Mouse (Mus musculus) heart, adult 18-20 months (tissue): ENCODE results near the gene Ankrd1. TPM values are rescaled to one million over a fixed set of nuclear protein-coding genes. Genes with fewer than 3 reads are reported as not detected.

Experiments
- DNase-seq, 2 experiments: peaks; one replicate each; pipeline ENCODE4 v3.0.0; 2021 to 2022; ENCODE audit warnings: mixed read lengths in 1 of 2
- long read RNA-seq, 2 experiments: library from polyadenylated mRNA; stranded (forward); transcript quantifications; one replicate each; pipeline ENCODE4 v2.0.0; 2021
- total RNA-seq, 2 experiments: library from RNA; stranded (reverse); gene quantifications; 2 replicates each; pipeline ENCODE4 v1.2.3; 2021

Gene Ankrd1
- total RNA-seq = 100 to 1,000 TPM; 603 to 858 TPM
- long read RNA-seq, experiment 1, transcript Ankrd1-205 (9 exons, 2,020 nt) = major isoform, 454 of 739 reads
- long read RNA-seq, experiment 1, partial matches to known transcripts = 46 of 739 reads
- long read RNA-seq, experiment 1, other reads (novel, unspliced or antisense) = 239 of 739 reads
- long read RNA-seq, experiment 2, transcript Ankrd1-205 (9 exons, 2,020 nt) = major isoform, 118 of 246 reads
- long read RNA-seq, experiment 2, partial matches to known transcripts = 13 of 246 reads
- long read RNA-seq, experiment 2, other reads (novel, unspliced or antisense) = 114 of 246 reads

DNA sequence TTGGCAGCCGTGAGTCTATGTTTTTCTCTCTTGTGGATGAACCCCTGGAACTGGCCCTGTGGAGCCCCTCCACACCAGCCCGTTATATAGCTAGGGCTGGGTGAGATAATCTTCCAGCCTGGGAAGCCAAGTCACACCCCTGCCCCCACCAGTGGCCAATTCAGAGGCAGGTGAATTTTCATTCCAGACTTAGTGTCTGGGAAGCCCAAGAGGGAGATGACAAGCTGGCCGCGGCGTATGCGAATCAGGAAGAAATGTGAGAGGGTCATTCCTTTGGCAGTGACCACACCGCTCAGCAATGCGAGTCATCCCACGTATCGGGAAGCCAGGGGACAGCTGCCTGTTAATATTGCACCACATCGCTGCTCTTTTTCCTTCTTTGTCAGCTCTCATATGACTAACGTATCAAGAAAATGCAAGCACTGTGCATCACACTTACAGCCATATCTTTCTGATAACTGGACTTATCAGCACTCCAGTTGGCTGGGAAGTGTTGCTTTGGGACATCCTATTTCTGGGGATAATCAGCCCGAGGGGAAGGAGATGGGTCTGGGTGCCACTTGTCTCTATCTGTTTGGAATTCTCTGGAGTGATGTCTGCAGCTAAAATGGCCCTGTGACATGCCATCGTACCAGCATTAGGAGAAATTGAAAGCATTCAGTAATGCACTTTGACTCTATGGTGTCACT is at the start of gene Ankrd1:
Ankrd1 (minus strand) TSS at position 317 of the 689 bp plus-strand sequence.
- peak; percentile 49 to 70 for DNase-seq

DNA sequence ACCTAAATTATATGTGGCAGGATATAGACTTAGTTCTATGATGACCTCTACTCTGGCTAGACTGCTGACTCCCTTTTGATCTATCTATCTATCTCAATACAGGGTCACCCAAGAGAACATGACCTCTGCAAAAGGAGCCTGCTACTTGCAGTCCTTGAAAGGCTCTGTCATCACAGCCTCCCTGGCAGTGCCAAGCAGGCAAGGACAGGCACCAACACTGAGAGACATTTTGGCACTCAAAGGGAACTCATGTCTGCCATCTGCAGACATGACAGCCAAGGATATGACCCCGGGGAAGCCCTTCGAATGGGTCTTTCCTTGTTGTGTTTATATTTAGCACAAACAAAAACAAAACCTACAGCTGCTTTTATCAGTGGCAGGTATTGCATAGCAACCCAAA is 49.2 kb upstream of the Ankrd1 start:
- DNase-seq = peak; percentile 61 to 77

DNA sequence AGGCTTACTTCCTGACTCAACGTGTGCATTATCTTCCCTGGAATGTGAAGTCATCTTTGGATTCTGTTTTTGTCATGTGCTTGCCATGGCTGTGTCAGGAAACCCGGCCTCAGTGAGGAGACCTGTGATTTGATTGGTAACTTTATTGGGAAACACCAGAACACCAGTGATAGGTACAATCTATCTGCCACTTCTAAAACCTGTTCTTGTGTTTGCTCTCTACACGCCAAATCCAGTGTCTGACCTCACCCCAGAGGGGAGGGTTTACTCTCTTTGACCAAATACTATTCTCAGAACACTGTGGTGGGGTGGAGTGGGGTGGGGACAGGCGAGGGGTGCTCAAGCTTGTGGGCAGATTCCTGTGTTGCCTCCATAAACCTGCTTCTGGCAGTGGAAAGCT is 48.2 kb upstream of the Ankrd1 start:
- peak; percentile 58 to 71 for DNase-seq

DNA sequence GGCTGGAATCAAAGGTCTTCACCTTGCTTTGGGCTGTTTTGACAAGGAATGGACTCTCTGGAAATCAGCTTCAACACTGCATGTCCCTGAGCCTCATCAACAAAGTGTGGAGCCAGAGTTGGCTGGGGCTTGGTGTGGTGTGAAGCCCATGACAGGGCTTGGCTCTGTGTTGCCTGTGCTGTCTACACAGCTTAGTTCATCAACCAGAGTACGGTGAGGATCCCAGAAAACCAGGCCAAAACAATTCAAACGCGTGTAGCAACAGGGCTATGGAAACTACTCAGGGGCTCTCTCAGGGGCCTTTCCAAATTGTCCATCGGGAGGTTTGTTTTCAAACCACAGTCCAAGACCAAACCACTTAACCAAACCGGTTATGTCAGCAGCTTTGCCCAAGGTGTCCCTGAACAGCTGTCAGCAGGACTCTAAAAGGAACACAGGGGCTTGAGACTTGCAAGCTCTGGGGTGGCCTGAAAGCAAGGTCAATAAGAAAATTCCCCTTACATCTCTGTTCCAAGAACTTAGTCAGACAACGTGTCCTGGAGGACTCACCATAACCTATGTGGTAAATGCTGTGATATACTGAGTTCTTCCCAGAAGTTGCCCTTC is 47.5 kb upstream of the Ankrd1 start:
- peak; percentile 65 to 73 for DNase-seq

DNA sequence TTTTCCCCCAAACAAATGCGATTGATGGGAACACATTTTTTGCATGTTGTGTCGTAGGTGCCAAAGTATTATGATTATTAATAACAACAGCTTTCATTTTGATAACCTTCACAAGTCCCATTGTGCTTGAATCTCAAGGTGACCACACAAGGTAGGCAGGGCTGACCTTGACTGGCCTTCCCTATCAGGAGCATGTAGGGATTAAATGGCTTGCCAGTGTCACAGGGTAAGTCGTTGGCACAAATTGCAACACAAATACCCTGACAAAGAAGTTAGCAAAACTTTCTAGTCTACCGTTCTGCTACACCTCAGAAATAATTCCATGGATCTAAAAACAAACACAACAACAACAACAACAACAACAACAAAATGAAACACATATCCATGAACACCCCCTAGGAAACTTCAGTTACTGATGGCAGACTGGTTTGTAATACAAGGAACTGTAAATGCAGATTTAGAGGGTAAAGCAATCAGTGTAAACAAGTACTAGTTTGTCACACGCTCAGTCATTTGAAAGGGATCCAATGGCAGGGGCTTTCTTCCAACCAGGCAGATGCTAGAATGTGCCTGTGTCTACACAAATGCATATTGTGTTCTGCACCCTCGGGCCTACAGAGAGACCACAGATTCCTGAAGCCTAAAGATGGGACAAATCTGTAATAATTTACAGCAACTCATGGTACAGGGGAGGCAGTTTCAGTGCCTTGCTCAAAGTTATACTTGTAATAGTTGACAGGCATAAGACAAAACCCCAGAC is 46.7 kb upstream of the Ankrd1 start:
- DNase-seq = peak; percentile 47 to 48

DNA sequence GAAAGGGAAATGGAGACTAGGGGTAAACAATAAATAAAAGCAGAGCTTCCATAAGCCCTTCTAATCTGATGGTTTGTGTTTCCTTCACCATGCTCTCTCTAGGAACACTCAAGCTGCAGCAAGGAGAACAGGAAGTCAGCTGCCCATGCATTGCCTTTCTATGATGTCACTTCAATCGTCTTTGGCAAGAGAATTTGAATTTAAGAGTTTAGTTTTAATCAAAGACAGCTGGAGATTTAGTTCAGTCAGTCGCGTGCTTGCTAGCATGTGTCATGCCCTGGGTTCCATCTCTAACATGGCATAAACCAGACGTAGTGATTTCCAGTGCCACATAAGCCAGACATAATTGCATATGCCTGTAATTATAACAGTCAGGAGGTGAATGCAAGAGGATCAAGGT is 45.5 kb upstream of the Ankrd1 start:
- no peak for DNase-seq

DNA sequence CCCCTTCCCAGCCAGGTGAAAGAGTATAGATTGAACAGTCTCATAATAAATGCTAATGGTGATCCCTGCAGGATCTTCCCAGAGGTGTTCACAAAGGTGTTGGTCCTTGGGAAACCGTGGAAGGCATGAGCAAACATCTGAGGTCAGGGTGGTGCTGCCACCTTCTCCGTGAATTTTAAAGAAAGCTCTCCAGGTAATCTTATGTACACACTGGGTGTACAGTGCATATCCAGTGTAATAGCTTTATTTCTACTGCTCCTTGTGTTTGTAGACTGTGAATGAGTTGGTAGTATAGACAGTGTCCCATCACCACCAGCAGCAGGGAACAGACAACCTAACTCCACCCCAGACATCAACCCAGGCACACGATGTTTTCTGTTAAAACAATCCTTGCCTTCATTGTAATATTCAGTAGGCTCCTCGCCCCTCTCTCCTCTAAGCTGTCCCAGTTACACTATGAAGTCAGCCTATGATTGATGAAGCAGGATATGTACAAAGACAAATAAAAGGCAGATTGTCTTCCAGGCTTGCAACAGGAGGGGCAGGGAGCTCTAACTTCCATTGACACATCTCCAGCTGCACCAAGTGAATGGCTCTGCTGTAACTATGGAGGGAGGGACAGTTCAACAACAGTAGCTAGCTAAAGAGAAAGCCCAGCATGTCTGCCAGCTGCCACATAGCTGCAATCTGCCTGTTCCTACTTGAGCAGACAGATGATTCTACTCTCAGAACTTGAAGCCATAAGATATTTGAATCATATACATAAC is 30.5 kb upstream of the Ankrd1 start:
- no peak for DNase-seq

DNA sequence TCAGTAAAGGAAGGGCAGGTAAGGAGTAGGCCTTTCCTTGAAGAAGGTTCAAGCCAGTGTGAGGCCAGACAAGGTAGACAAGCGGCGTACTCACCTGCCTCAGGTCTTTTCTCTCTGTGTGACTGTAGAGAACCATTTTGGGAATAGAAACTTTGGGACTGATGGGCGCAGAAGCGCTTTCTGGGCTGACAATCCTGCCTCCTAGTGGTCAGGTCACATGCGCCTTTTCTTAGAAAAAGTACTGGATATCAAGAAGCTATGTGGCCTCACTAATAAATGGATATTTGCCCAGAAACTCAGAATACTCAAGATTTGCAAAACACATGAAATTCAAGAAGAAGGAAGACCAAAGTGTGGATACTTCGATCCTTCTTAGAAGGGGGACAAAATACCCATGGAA is 28.7 kb upstream of the Ankrd1 start:
- no peak for DNase-seq

DNA sequence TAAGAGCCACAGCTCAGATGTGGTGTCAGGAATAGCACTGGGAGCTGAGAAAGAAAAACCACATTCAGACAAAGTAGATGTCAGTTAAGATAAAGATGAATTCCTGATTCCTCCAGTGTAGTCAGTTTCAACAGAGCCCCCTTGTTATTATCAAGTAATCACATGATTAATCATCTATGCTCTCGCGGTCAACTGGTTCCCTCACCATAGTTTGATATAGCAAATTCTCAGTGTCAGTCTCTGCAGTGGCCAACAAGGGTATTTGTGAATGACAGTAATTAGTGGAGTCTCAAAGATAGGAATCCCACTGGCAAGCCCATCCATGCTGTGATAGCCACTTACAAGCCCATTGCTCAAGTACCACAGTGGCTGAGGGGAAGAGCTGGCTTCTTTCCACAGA is 23.7 kb upstream of the Ankrd1 start:
- no peak for DNase-seq

DNA sequence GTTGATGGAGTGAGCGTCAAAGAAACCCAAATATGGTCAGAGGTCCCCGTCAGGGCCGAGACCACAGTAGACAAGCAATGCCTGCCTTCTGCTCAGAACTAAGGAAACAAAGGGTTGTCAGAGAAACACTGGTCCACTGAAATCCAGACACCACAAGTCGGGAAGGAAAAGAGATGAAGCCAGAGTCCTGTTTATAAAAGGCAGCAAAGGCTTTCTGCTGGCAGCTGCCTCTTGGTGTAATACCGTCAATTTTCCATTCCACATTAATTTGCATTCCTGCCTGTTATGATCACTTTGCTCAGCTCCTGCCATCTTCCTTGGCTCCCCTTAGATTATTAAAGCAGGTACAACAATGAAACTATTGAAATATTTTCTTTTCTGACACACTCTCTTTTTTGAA is 13.8 kb upstream of the Ankrd1 start:
- DNase-seq = no peak

DNA sequence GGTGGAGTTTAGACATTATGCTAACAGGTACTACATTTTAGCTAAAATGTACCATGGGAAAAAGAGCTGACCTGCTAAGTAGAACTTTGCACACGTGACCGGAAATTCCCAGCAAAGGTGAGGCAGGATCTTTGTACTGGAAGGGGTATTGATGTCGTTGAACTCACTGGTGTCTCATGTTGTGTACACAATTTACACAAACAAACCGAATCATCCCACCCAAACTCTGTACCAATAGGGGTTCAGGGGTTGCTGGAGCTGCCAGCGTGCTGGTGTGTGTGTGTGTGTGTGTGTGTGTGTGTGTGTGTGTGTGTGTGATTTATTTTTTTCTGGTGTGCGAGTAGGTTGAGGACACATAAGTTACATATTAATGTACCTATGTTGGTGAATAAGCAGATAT is 13.2 kb upstream of the Ankrd1 start:
- DNase-seq = no peak

DNA sequence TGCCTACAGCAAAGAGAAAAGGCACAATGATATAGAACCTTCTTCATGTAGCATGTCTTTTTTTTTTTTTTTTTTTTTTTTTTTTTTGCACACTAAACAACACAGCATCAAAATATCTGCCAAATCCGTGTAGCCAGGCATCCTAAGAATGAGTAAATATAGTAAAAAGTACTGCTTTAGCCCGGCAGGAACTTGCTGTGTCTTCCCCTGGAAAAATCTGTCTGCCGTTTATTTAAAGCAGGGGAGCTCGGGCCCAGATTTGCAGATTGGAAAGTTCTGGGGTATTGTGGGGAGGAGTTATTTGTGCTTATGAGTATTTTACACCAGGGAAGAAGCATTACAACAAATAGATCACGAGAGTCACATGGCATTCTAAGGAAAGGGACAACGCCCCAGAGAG is 12.1 kb upstream of the Ankrd1 start:
- no peak for DNase-seq

DNA sequence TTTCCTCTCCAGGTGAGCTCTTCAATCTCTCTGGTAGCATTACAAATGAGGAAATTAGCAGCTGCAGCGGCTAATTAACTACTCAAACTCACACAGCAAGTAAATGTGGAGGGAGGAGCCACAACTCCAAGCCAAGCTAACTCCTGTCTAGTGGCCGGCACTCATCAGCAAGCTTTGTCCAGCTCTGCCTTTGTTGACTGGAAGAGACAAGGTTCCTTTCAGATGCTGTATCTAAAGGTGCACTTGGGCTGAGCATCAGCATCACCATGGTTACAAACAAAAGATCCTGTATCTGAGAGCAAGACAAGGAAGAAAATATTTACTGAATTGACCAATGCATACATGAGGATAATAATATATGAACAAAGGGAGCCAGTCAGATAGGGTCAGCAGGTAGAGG is 10.3 kb upstream of the Ankrd1 start:
- no peak for DNase-seq

DNA sequence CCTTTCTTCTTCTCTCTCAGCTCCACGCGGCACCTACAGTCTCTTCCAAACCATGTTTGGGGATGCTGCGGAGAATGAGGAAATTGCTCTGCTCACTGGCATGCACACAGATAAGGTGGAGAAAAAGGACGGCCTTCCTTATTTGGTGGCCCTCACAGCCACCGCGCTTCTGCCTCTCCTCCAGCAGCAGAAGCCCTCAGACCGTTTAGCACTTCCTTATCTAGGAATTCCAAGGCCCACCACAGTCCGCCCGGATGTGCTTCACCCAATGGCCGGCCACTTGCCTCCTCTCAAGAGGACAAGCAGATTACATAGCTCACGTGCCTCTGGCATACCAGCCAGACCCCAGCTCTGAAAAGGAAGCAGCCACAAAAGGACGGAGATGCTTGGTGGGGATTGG is 9.7 kb upstream of the Ankrd1 start:
- DNase-seq = no peak

DNA sequence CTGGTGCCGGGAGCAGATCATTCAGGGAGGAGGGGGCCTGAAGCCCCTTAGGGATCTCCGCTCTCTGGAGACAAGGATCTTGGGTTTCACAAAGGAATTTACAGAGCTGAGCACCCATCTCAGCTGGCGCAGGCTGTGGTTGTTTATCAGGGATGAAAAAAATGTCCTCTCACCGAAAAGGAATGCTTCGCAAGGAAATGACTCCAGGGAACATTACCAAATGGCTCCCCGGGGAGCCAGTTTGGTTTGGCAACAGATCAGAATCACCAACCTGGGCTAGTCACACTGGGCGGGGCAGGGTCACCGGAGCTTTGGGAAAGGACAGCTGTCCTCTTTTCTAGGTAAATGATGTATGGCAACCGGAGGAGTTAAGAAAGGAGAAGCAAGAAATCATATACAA is 9.3 kb upstream of the Ankrd1 start:
- peak; percentile 31 to 39 for DNase-seq

DNA sequence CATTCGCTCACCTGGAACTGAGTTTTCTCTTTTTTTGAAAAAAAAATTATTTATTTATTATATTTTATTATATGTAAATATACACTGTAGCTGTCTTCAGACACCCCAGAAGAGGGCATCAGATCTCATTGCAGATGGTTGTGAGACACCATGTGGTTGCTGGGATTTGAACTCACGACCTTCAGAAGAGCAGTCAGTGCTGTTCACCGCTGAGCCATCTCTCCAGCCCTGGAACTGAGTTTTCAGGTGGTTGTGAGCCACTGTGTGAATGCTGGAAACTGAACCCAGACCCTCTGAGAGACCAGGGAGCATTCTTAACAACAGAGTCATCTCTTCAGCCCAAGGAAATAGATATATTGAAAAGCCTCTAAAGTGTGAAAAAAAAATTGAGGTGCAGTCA is 8.5 kb upstream of the Ankrd1 start:
- no peak for DNase-seq

DNA sequence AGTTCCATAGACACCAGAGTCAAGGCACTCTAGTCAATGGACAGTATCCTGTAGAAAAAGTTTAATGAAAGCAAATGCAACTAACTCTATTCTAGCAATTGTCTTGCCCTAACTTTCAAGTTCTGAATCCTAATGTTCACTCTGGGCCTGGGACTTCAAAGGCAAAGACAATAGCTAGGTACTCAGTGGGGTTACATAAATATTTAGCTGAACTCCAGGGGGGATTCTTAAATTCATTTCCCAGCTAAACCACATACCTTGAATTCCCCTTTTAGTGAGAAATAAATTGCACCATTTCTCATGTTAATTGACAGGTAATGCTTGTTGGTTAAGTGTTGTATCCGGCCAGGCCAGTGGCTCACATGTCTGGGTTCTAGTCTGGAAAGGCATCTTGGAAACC is 4.3 kb upstream of the Ankrd1 start:
- no peak for DNase-seq

DNA sequence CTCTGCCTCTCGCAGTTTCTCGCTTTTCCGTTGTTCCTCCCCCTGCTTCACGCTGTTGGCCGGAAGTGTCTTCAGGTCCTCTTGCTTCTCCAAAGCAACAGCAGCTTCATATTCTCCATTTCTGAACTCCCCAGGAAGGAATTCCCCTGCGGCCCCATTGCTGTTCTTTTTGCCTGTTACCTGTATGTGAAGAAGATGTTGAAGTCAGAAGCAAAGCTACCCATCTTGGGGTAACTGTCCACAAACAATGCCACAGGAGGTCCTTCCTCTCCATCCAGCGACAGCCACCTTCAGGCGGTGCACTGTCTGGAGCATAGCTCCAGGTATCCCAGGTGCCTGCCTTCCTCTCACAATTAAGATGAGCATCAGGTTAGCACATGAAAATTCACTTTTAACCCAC is 680 bp downstream of the Ankrd1 start:
- peak in 1 of 2 experiments; percentile 18 for DNase-seq

DNA sequence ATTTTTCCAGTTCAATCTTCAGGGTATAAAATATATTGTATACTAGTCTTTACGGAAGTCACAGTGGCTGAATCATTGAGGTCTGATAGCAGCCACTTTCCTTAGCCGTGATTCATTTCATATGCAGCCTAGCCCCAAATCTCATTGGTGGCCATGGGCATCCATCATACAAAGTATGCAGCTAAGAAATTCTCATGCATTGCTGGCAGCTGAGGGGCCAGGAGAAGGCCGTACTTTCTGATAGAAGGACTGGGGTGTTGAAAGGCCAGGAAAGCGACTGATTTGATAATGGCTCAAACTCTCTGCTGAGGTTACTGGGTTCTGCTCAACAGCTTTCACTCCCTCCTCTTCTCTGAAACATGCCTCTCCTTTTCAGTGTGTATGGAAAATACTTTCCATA is 3.7 kb downstream of the Ankrd1 start:
- peak in 1 of 2 experiments; percentile 25 for DNase-seq

DNA sequence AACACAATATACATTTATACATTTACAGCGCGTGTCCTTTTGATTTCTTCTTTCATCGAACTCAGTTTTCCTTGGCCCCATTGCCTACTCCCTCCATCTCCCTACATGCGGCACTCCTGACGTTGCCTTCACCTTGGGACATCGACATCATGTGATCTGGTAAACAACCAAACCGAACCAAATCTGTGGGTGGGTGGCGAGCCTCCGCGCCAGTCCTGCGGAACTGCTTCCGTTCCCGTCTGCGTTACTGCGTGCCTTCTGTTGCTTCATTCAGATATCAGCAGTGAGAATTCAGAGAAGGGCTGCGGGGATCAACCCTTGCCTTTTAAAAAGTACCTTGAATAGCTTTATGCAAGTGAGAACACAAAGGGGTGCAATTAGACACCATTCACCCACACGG is 7.9 kb downstream of the Ankrd1 start:
- no peak for DNase-seq

DNA sequence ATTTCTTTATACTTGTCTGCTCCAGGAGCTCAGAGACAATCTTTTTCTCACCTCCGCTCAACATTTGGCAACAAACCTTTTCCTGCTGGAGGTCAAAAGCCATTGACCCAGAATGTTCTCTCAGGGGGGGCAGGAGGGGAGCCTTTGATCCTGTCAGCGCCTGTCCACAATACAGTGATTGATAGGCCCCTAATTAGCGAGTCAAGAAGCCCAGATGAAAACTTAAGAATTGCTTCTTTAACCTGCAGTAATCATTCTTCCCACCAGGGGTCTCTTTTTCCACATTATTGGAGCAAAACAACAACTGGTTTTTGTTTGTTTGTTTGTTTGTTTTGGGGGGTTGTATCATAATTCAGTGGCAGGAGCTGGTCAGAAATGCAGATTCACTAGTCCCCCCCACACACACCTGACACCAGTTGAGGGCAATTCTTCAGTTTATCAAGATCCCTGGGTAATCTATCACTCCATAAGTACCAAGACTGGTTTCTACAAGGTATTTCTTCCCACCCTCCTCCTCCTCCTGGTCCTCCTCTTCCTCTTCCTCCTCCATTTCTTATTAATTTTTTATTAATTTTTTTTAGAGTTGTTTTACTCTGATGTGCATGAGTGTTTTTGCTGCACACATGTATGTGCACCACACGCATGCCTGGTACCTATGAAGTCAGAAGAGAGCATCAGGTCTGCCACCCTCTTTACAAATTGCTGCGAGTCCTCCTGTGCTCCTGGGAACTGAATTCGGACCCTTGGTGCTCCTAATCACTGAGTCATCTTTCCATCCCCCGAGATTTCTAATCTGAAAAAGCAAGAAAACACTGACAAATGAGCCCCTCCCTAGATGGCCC is 8.6 kb downstream of the Ankrd1 start:
- DNase-seq = peak in 1 of 2 experiments; percentile 62
